Mouse (Mus musculus) left cerebral cortex, adult 11 months (tissue): Measurements from ENCODE around the gene Trib2.

Experiments used
- DNase-seq: peaks from one replicate; pipeline ENCODE4 v3.0.0; 2022; ENCODE audit warnings: low spot score

Trib2 gene

GRCm38 (mm10) chr12:15761453-15762116 lies 55.1 kb downstream of the Trib2 start:
- DNase-seq = peak; percentile 79

GRCm38 (mm10) chr12:15760684-15761083 lies 56.0 kb downstream of the Trib2 start:
- no peak for DNase-seq

- peak; percentile 80 for DNase-seq
These were observed 57.9 kb downstream of the Trib2 start for GRCm38 (mm10) chr12:15758866-15759265.

GRCm38 (mm10) chr12:15757351-15757750 lies 59.4 kb downstream of the Trib2 start:
- no peak for DNase-seq

DNA sequence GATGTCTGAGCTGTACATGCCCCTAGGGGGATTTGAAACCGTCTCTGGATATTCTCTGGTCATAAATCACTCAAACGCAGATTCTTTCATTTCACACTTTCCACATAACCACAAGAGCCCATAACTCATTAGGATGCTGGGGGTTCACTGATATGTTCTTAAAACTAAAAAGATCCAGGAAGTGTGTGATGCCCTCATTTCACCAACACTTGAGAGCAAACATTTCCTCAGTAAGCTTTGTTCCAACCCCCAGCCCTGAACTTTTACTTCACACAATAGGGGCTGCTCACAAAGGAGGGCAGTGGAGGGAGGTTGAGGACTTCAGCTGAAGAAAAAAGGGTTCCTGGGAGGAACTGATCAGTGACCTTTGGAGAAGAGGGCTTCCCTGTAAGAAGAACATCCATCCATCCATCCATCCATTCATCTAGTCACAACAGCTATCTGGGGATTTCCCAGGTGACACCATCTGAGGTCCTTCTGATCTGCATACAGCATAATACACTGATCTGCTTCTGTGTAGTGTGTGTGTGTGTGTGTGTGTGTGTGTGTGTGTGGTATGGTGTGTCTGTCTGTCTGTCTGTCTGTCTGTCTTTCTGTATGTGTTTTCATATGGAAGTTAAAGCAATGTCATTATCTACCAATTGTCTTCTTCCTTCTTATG lies 61.6 kb downstream of the Trib2 start:
- DNase-seq = no peak

DNA sequence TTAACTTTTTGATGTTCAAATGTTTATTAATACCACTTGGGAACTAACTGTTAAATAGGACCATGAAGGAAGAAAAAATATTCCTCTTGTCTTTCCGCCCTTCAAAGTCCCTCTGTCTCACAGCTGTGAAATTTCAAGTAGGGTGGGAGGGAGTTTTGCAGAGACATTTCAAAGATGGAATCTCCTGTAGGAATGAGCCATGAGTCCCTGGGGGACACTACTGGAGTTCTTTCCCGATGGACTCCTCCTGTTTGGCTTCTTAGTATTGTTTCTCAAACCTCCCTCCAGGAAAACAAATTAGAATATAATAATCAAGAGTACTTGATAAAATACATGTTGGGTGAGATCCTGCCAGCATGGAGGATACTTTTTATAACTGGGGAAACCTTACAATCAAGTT lies 62.1 kb downstream of the Trib2 start:
- DNase-seq = no peak

- no peak for DNase-seq
These were observed 67.0 kb downstream of the Trib2 start for GRCm38 (mm10) chr12:15749646-15750195.

DNA sequence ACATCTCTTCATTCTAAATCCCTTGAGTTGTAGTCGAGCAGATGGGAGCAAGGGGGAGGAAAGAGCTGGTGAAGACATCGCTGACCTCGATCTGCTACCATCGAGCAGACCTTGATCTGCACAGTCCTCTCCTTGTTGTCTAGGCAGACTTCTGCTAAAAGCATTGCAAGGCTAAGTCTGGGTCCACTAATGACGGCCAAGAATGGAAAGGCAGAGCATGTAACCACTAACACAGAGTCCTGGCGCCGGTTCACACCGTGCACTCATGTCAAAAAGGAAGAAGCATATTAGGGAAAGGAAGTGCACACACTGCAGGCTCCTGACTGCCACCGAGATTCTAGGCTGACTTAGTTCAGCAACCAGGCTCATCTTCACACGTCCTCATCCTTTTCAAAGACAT lies 71.0 kb downstream of the Trib2 start:
- DNase-seq = no peak
